Mouse (Mus musculus): Measurements from ENCODE around the gene Gm8068.
"Not testable (repeated sequence)": the region's sequence is repeated elsewhere in the genome, so short reads cannot be mapped to it uniquely, and the experiment has no call there.

The Gm8068 gene

GRCm38 (mm10) chr14:41701785-41702184, at the start of gene Gm8068:
TSS of gene Gm8068 (minus strand) at chr14:41701885.
- DNase-seq (ENCODE audit: low read depth): not testable (repeated sequence)

GRCm38 (mm10) chr14:41750514-41750913, 48.8 kb upstream of the Gm8068 start, which contains the start of gene Gm7929:
TSS of gene Gm7929 (minus strand) at chr14:41750614.
- not testable (repeated sequence) for DNase-seq (ENCODE audit: low read depth)

GRCm38 (mm10) chr14:41723437-41723836, 21.8 kb upstream of the Gm8068 start:
- not testable (repeated sequence) for DNase-seq (ENCODE audit: low read depth)

- DNase-seq (ENCODE audit: low read depth): not testable (repeated sequence)
These were observed 15.5 kb upstream of the Gm8068 start for GRCm38 (mm10) chr14:41717180-41717579.

GRCm38 (mm10) chr14:41648176-41648575, 53.5 kb downstream of the Gm8068 start:
- DNase-seq (ENCODE audit: low read depth): not testable (repeated sequence)
